Mouse (Mus musculus) left cerebral cortex, adult 2 months (tissue): Measurements from ENCODE around the gene Slc35f4. TPM values are rescaled to one million over a fixed set of nuclear protein-coding genes. Genes with fewer than 3 reads are reported as not detected.

ENCODE experiments used
- DNase-seq, 2 experiments: peaks; one replicate each; pipeline ENCODE4 v3.0.0; 2021 to 2022; ENCODE audit warnings: low spot score in 2 of 2, mixed read lengths in 1 of 2; ENCODE audit errors: extremely low spot score in 1 of 2
- H3K27ac ChIP-seq: fragments of 200-600 bp; 2 replicates; pipeline ENCODE4 v1.8.1; 2022
- H3K4me3 ChIP-seq: fragments of 200-600 bp; 2 replicates; pipeline ENCODE4 v1.8.1; 2022
- CTCF ChIP-seq: fragments of 200-600 bp; IDR thresholded peaks from 2 replicates; pipeline ENCODE4 v1.8.1; 2022; ENCODE audit warnings: antibody characterized with exemption, mild to moderate bottlenecking, moderate library complexity
- intact Hi-C: fragments of 180-260 bp; cut with DNase I; formaldehyde crosslinking; loops from one replicate; pipeline ENCODE4 v1.15.1; 2025
- total RNA-seq, 2 experiments: library from RNA; stranded (reverse); gene quantifications; 2 replicates each; pipeline ENCODE4 v1.2.3; 2021

Gene Slc35f4
- total RNA-seq, 2 experiments from 2014 or later, result 18.5 to 22.5 TPM

- no peak for DNase-seq
- intact Hi-C loops, result no loop called here
- no peak for TF ChIP-seq CTCF
- H3K4me3 ChIP-seq, result no peak overlapping the region
- no peak overlapping the region for H3K27ac ChIP-seq
Observed at GRCm38 (mm10) chr14:49345835-49346234, 180.0 kb downstream of the Slc35f4 start.

- H3K4me3 ChIP-seq, result no peak overlapping the region
- TF ChIP-seq CTCF, result no peak
- no peak overlapping the region for H3K27ac ChIP-seq
- intact Hi-C loops, result no loop called here
- DNase-seq, result no peak
Observed at GRCm38 (mm10) chr14:49337011-49337410, 188.8 kb downstream of the Slc35f4 start.

- intact Hi-C loops, result no loop called here
- Histone ChIP-seq H3K27ac (no peak overlapping the region), H3K4me3 (no peak overlapping the region)
- no peak for DNase-seq
- no peak for TF ChIP-seq CTCF
Observed at GRCm38 (mm10) chr14:49333841-49334240, 192.0 kb downstream of the Slc35f4 start.

GRCm38 (mm10) chr14:49316493-49316894 lies 209.4 kb downstream of the Slc35f4 start:
- Histone ChIP-seq H3K4me3 (no peak overlapping the region), H3K27ac (no peak overlapping the region)
- no peak for DNase-seq
- intact Hi-C loops, result no loop called here
- no peak for TF ChIP-seq CTCF

GRCm38 (mm10) chr14:49313981-49314380 lies 211.9 kb downstream of the Slc35f4 start:
- H3K4me3 ChIP-seq, result no peak overlapping the region

GRCm38 (mm10) chr14:49313376-49313775 lies 212.5 kb downstream of the Slc35f4 start:
- Histone ChIP-seq H3K4me3 (no peak overlapping the region), H3K27ac (no peak overlapping the region)
- DNase-seq, result no peak
- intact Hi-C loops, result no loop called here
- no peak for TF ChIP-seq CTCF

More at GRCm38 (mm10) chr14:49313981-49314380, 211.9 kb downstream of the Slc35f4 start:
- DNase-seq, result no peak
- intact Hi-C loops, result no loop called here
- no peak for TF ChIP-seq CTCF
- H3K27ac ChIP-seq, result no peak overlapping the region

GRCm38 (mm10) chr14:49311548-49311947 lies 214.3 kb downstream of the Slc35f4 start:
- no peak for DNase-seq
- H3K4me3 ChIP-seq, result no peak overlapping the region
- intact Hi-C loops, result no loop called here
- H3K27ac ChIP-seq, result no peak overlapping the region
- no peak for TF ChIP-seq CTCF

- DNase-seq, result no peak
- H3K27ac ChIP-seq, result no peak overlapping the region
- no peak overlapping the region for H3K4me3 ChIP-seq
- intact Hi-C loops, result no loop called here
- no peak for TF ChIP-seq CTCF
Observed at GRCm38 (mm10) chr14:49311091-49311492, 214.8 kb downstream of the Slc35f4 start.

- no peak for TF ChIP-seq CTCF
- DNase-seq, result no peak
- Histone ChIP-seq H3K27ac (no peak overlapping the region), H3K4me3 (no peak overlapping the region)
- intact Hi-C loops, result no loop called here
Observed at GRCm38 (mm10) chr14:49309670-49310069, 216.2 kb downstream of the Slc35f4 start.

- TF ChIP-seq CTCF, result no peak
- no peak for DNase-seq
- no peak overlapping the region for H3K27ac ChIP-seq
- H3K4me3 ChIP-seq, result no peak overlapping the region
- intact Hi-C loops, result no loop called here
Observed at GRCm38 (mm10) chr14:49308591-49308990, 217.3 kb downstream of the Slc35f4 start.

GRCm38 (mm10) chr14:49307842-49308241 lies 218.0 kb downstream of the Slc35f4 start:
- no peak for TF ChIP-seq CTCF
- intact Hi-C loops, result no loop called here
- H3K27ac ChIP-seq, result no peak overlapping the region
- no peak overlapping the region for H3K4me3 ChIP-seq
- DNase-seq, result no peak

GRCm38 (mm10) chr14:49305534-49306409 lies 220.1 kb downstream of the Slc35f4 start:
- intact Hi-C loops, result no loop called here
- Histone ChIP-seq H3K27ac (no peak overlapping the region), H3K4me3 (no peak overlapping the region)
- no peak for DNase-seq
- TF ChIP-seq CTCF, result no peak
